Mouse (Mus musculus): Measurements from ENCODE around the gene Cks1b. TPM values are rescaled to one million over a fixed set of nuclear protein-coding genes. Genes with fewer than 3 reads are reported as not detected.

Cks1b gene
- total and polyA plus RNA-seq, 3 experiments, result 177 to 438 (median 271) TPM

- peak; percentile 99 for TF ChIP-seq USF1 (IDR thresholded peaks at IDR 0.05; ENCODE audit: low read depth, low read length)
- TF ChIP-seq ZKSCAN1 (IDR thresholded peaks at IDR 0.05; ENCODE audit: low read depth, low read length), result no peak
- TF ChIP-seq EP300 (IDR thresholded peaks at IDR 0.05; ENCODE audit: low read depth in 1 of 2, low read length in 2 of 2), result no peak
These were observed 18.3 kb upstream of the Cks1b start, which contains the start of gene Pbxip1 (continued) for GRCm38 (mm10) chr3:89436176-89437113.

DNA sequence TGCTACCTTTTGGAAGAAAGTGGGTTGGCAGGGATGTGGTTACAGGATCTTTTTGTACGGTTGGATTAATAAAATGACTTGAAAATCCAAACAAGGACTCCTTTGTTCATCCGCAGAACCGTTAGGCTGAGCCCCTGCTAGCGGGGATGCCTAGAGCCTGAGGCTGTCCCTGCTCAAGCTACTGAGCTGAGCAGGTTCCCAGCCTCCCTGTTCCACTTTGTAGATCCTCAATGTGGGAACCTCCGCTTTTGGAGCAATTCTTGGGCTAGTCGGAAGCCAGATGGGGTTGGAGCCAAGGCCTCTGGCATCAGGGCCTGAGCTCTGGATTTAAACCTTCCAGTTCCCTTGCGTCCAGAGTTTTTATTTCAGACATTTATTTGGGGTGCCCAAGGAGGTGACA, 16.9 kb upstream of the Cks1b start:
- Histone ChIP-seq H3K9me3 (replicated peaks; ENCODE audit: insufficient read depth, low read length) (no peaks in the 10 kb centered on the region), H3K27ac (ENCODE audit: control insufficient read depth, low read depth, low read length) (no peak overlapping the region), H3K9ac (ENCODE audit: control insufficient read depth, low read depth, low read length, poor library complexity, severe bottlenecking) (no peak overlapping the region), H3K36me3 (ENCODE audit: control insufficient read depth in 1 of 2, insufficient read depth in 2 of 2, low read length in 2 of 2) (peaks cover 0 to 17% of the 10 kb centered on the region in 2 experiments; a peak in 2 of 4 replicates), H3K79me2 (ENCODE audit: control insufficient read depth, insufficient read depth, low read length, poor library complexity) (peaks cover 14% of the 10 kb centered on the region), H3K4me3 (ENCODE audit: control insufficient read depth in 1 of 2, insufficient read depth in 1 of 2, low read depth in 2 of 2, low read length in 2 of 2) (no peak overlapping the region), H3K4me1 (ENCODE audit: control insufficient read depth in 1 of 2, insufficient read depth in 2 of 2, low read length in 2 of 2) (peaks cover 6 to 16% of the 10 kb centered on the region in 2 experiments), H3K27me3 (ENCODE audit: control insufficient read depth in 1 of 2, insufficient read depth in 2 of 2, low read length in 2 of 2) (no peaks in the 10 kb centered on the region)
- TF ChIP-seq UBTF (IDR thresholded peaks at IDR 0.05; ENCODE audit: borderline replicate concordance, insufficient read depth, low read depth, low read length) (no peak), USF1 (IDR thresholded peaks at IDR 0.05; ENCODE audit: low read depth, low read length) (no peak), SMC3 (IDR thresholded peaks at IDR 0.05; ENCODE audit: low read depth, low read length) (no peak), TCF12 (IDR thresholded peaks at IDR 0.05; ENCODE audit: low read depth, low read length) (no peak)
- no peak for DNase-seq (ENCODE audit: low read depth, low spot score)

GRCm38 (mm10) chr3:89434532-89434931, 16.3 kb upstream of the Cks1b start:
- no peak for DNase-seq (ENCODE audit: low read depth, low spot score)
- Histone ChIP-seq H3K79me2 (ENCODE audit: control insufficient read depth, insufficient read depth, low read length, poor library complexity) (peaks cover 14% of the 10 kb centered on the region), H3K4me3 (ENCODE audit: control insufficient read depth in 1 of 2, insufficient read depth in 1 of 2, low read depth in 2 of 2, low read length in 2 of 2) (no peak overlapping the region), H3K27ac (ENCODE audit: control insufficient read depth, low read depth, low read length) (no peak overlapping the region), H3K9ac (ENCODE audit: control insufficient read depth, low read depth, low read length, poor library complexity, severe bottlenecking) (no peak overlapping the region), H3K4me1 (ENCODE audit: control insufficient read depth in 1 of 2, insufficient read depth in 2 of 2, low read length in 2 of 2) (peaks cover 6 to 16% of the 10 kb centered on the region in 2 experiments), H3K9me3 (replicated peaks; ENCODE audit: insufficient read depth, low read length) (no peaks in the 10 kb centered on the region), H3K27me3 (ENCODE audit: control insufficient read depth in 1 of 2, insufficient read depth in 2 of 2, low read length in 2 of 2) (no peaks in the 10 kb centered on the region), H3K36me3 (ENCODE audit: control insufficient read depth in 1 of 2, insufficient read depth in 2 of 2, low read length in 2 of 2) (peaks cover 0 to 17% of the 10 kb centered on the region in 2 experiments; a peak in 2 of 4 replicates)
- TF ChIP-seq MAX (IDR thresholded peaks at IDR 0.05; ENCODE audit: low read length) (no peak), MXI1 (IDR thresholded peaks at IDR 0.05; ENCODE audit: low read depth, low read length) (no peak)

DNA sequence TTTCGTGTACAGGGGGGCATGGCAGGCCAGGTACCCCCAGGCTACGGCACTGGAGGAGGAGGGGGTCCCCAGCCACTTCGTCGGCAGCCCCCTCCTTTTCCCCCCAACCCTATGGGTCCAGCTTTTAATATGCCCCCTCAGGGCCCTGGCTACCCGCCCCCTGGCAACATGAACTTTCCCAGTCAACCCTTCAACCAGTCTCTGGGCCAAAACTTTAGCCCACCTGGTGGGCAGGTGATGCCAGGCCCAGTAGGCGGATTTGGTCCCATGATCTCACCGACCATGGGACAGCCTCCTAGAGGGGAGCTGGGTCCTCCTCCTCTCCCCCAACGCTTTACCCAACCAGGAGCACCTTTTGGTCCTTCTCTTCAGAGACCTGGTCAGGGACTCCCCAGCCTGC, 14.4 kb upstream of the Cks1b start:
- no peak for TF ChIP-seq NRF1 (IDR thresholded peaks at IDR 0.05; ENCODE audit: insufficient read depth, low read depth, low read length, poor library complexity, severe bottlenecking)
- no peak for TF ChIP-seq CHD1 (IDR thresholded peaks at IDR 0.05; ENCODE audit: low read depth, low read length)
- no peak for TF ChIP-seq MEF2A (IDR thresholded peaks at IDR 0.05; ENCODE audit: extremely low read depth, insufficient replicate concordance, low read depth, low read length, poor library complexity, severe bottlenecking)
- no peak for TF ChIP-seq SIN3A (IDR thresholded peaks at IDR 0.05; ENCODE audit: low read length)
- TF ChIP-seq ZKSCAN1 (IDR thresholded peaks at IDR 0.05; ENCODE audit: low read depth, low read length), result no peak
- no peak for TF ChIP-seq ETS1 (IDR thresholded peaks at IDR 0.05; ENCODE audit: low read depth, low read length)
- no peak for TF ChIP-seq ELF1 (IDR thresholded peaks at IDR 0.05; ENCODE audit: low read depth, low read length)
- no peak for TF ChIP-seq RCOR1 (IDR thresholded peaks at IDR 0.05; ENCODE audit: low read depth, low read length)

More for the DNA sequence above, 14.4 kb upstream of the Cks1b start:
- Histone ChIP-seq H3K4me1 (ENCODE audit: control insufficient read depth in 1 of 2, insufficient read depth in 2 of 2, low read length in 2 of 2) (peaks cover 6 to 16% of the 10 kb centered on the region in 2 experiments), H3K79me2 (ENCODE audit: control insufficient read depth, insufficient read depth, low read length, poor library complexity) (peaks cover 14% of the 10 kb centered on the region), H3K9ac (ENCODE audit: control insufficient read depth, low read depth, low read length, poor library complexity, severe bottlenecking) (no peak overlapping the region), H3K4me3 (ENCODE audit: control insufficient read depth in 1 of 2, insufficient read depth in 1 of 2, low read depth in 2 of 2, low read length in 2 of 2) (no peak overlapping the region), H3K27me3 (ENCODE audit: control insufficient read depth in 1 of 2, insufficient read depth in 2 of 2, low read length in 2 of 2) (no peaks in the 10 kb centered on the region), H3K9me3 (replicated peaks; ENCODE audit: insufficient read depth, low read length) (no peaks in the 10 kb centered on the region), H3K36me3 (ENCODE audit: control insufficient read depth in 1 of 2, insufficient read depth in 2 of 2, low read length in 2 of 2) (peaks cover 0 to 17% of the 10 kb centered on the region in 2 experiments; a peak in 2 of 4 replicates), H3K27ac (ENCODE audit: control insufficient read depth, low read depth, low read length) (no peak overlapping the region)
- no peak for DNase-seq (ENCODE audit: low read depth, low spot score)
